9 mouse cellular contexts compared by ENCODE assay signal in genomic region chr3:95014428-95015151, GRCm38 (mm10). TPM values are rescaled to one million over a fixed set of nuclear protein-coding genes. Genes with fewer than 3 reads are reported as not detected.
A peak's percentile ranks its signal among the peaks of the same experiment; 100 is the strongest.
DNase-seq lines count a peak whose midpoint lies in the region; ATAC-seq and TF ChIP-seq lines count a peak whose summit lies in the region.
"Had no signal": no experiment of that assay in that cellular context is flagged by ENCODE, and none has a peak within 500 bp of the region (broad histone marks: within the 10 kb centered on the region; RNA-seq: fewer than 3 reads in every experiment).

No protein-coding gene starts in this region.

- H3K27me3 ChIP-seq in erythroblast, embryonic 14.5 days (ENCODE audit: control insufficient read depth), result no peaks in the 10 kb centered on the region
- H3K27me3 ChIP-seq in stomach, embryonic 14.5 days (ENCODE audit: control insufficient read depth, insufficient read depth, low read length), result no peaks in the 10 kb centered on the region
- H3K27me3 ChIP-seq: Patski had no signal

- no peaks in the 10 kb centered on the region; the same call in 1 of the 2 replicates for H3K4me1 ChIP-seq in bone marrow, adult 2 months (ENCODE audit: control insufficient read depth, insufficient read depth, low read length)
- peaks cover 54% of the 10 kb centered on the region for H3K4me1 ChIP-seq in erythroblast, embryonic 14.5 days (ENCODE audit: control insufficient read depth)
- peaks cover 17% of the 10 kb centered on the region for H3K4me1 ChIP-seq in stomach, embryonic 14.5 days (ENCODE audit: control insufficient read depth, insufficient read depth, low read length)

- TF ChIP-seq CTCF in bone marrow, adult 2 months (IDR thresholded peaks at IDR 0.05; ENCODE audit: control insufficient read depth, insufficient read depth, low read length), result no peak

- H3K9ac ChIP-seq in stomach, embryonic 14.5 days (replicated peaks; ENCODE audit: low read depth, low read length), result peak overlapping the region; percentile 59

- intact Hi-C loops in heart, postnatal 36 days (cut with DNase I), result no loop called here
- intact Hi-C loops in left cerebral cortex, postnatal 4 days (cut with DNase I), result no loop called here

- peaks cover 47% of the 10 kb centered on the region for H3K36me3 ChIP-seq in erythroblast, embryonic 14.5 days (ENCODE audit: control insufficient read depth)
- H3K36me3 ChIP-seq in stomach, embryonic 14.5 days (ENCODE audit: control insufficient read depth, insufficient read depth, low read length), result peaks cover 26% of the 10 kb centered on the region

- H3K27ac ChIP-seq in bone marrow, adult 2 months (ENCODE audit: control insufficient read depth, insufficient read depth, low read depth, low read length, poor library complexity), result peak overlapping the region; percentile 96
- H3K27ac ChIP-seq in stomach, embryonic 14.5 days (ENCODE audit: low read length), result peak overlapping the region; percentile 82

- H3K4me2 ChIP-seq in stomach, embryonic 14.5 days (replicated peaks; ENCODE audit: low read depth, low read length), result peak overlapping the region; percentile 94

- peak overlapping the region; percentile 88 for H3K4me3 ChIP-seq in bone marrow, adult 2 months (replicated peaks; ENCODE audit: control insufficient read depth, low read depth, low read length)
- peak overlapping the region; percentile 78 for H3K4me3 ChIP-seq in erythroblast, embryonic 14.5 days (replicated peaks)
- peak overlapping the region; percentile 82 for H3K4me3 ChIP-seq in stomach, embryonic 14.5 days (ENCODE audit: low read depth, low read length)

- peak; percentile 38 to 40 for DNase-seq in frontal cortex, postnatal 14 days (ENCODE audit: low spot score in 2 of 2)
- DNase-seq in frontal cortex, adult 2 months (ENCODE audit: extremely low spot score in 1 of 2, low spot score in 1 of 2), result no peak
- DNase-seq in heart, postnatal 36 days, result peak; percentile 41 to 49
- DNase-seq in left cerebral cortex, postnatal 4 days, result peak; percentile 52

- TF ChIP-seq POLR2A in bone marrow, adult 2 months (IDR thresholded peaks at IDR 0.05; ENCODE audit: borderline replicate concordance, control insufficient read depth, low read depth, low read length), result no peak; the same call in 1 of the 2 replicates

- 1% methylated on average over 44 of the region's 44 CpGs for WGBS in bone marrow, adult 2 months
- WGBS in stomach, embryonic 14.5 days, result under 1% methylated on average over 43 of the region's 44 CpGs

- H3K9me3 ChIP-seq in erythroblast, embryonic 14.5 days (ENCODE audit: control insufficient read depth, low read length), result no peaks in the 10 kb centered on the region
- no peaks in the 10 kb centered on the region for H3K9me3 ChIP-seq in stomach, embryonic 14.5 days (ENCODE audit: control insufficient read depth, low read depth, low read length)

- ATAC-seq in megakaryocyte-erythroid progenitor cell, adult 5-6 weeks (replicated peaks; ENCODE audit: low FRiP score, low TSS enrichment, poor library complexity, severe bottlenecking), result peak; percentile 31
- ATAC-seq in stomach, embryonic 14.5 days (ENCODE audit: insufficient number of reproducible peaks, insufficient read depth, low FRiP score, low read depth), result no peak

RNA-seq across cellular contexts. Expression of gene Zfp687, which starts 0.7 kb away (rescaled TPM):
- 18.4 and 20.9 TPM in 2 replicates for polyA plus RNA-seq in frontal cortex, adult 2 months (2012; rRNA removed)
- 10.6 and 21.1 TPM in 2 replicates for polyA plus RNA-seq in bone marrow, adult 2 months (2011; ENCODE audit: insufficient read depth, insufficient read length, low replicate concordance, missing spikeins)
- polyA plus RNA-seq in erythroblast, embryonic 14.5 days (2012), result 0.61 and 0.79 TPM in 2 replicates
- 10 to 100 TPM; 11.4 to 15.8 TPM for total RNA-seq in heart, postnatal 36 days (2021)
- 10 to 100 TPM; 23.6 to 25.4 TPM for total RNA-seq in left cerebral cortex, postnatal 4 days (2021)
- total RNA-seq in megakaryocyte-erythroid progenitor cell, adult 5-6 weeks (2014; fragmentation: Nextera tagmentation), result 16.8 and 25.9 TPM in 2 replicates
- total RNA-seq in megakaryocyte-erythroid progenitor cell, adult 5-6 weeks (2017), result 13.0 and 42.4 TPM in 2 replicates
- 30.3 and 34.9 TPM in 2 replicates for polyA plus RNA-seq in stomach, embryonic 14.5 days (2014; fragmentation: Nextera tagmentation; extraction: Ambion mirVana)

RNA-seq across cellular contexts. Expression of gene Psmd4, which starts 27.8 kb away (rescaled TPM):
- polyA plus RNA-seq in frontal cortex, adult 2 months (2012; rRNA removed), result 219 and 229 TPM in 2 replicates
- polyA plus RNA-seq in bone marrow, adult 2 months (2011; ENCODE audit: insufficient read depth, insufficient read length, low replicate concordance, missing spikeins), result 288 and 328 TPM in 2 replicates
- 17.0 and 20.7 TPM in 2 replicates for polyA plus RNA-seq in erythroblast, embryonic 14.5 days (2012)
- 100 to 1,000 TPM; 136 to 151 TPM for total RNA-seq in heart, postnatal 36 days (2021)
- total RNA-seq in left cerebral cortex, postnatal 4 days (2021), result 100 to 1,000 TPM; 144 to 158 TPM
- 190 and 212 TPM in 2 replicates for total RNA-seq in megakaryocyte-erythroid progenitor cell, adult 5-6 weeks (2014; fragmentation: Nextera tagmentation)
- 336 and 456 TPM in 2 replicates for total RNA-seq in megakaryocyte-erythroid progenitor cell, adult 5-6 weeks (2017)
- 229 and 231 TPM in 2 replicates for polyA plus RNA-seq in stomach, embryonic 14.5 days (2014; fragmentation: Nextera tagmentation; extraction: Ambion mirVana)

RNA-seq across cellular contexts. Expression of gene Pi4kb, which starts 40.1 kb away (rescaled TPM):
- 58.9 and 64.4 TPM in 2 replicates for polyA plus RNA-seq in frontal cortex, adult 2 months (2012; rRNA removed)
- polyA plus RNA-seq in bone marrow, adult 2 months (2011; ENCODE audit: insufficient read depth, insufficient read length, low replicate concordance, missing spikeins), result 43.1 and 63.2 TPM in 2 replicates
- polyA plus RNA-seq in erythroblast, embryonic 14.5 days (2012), result 0.48 and 0.91 TPM in 2 replicates
- total RNA-seq in heart, postnatal 36 days (2021), result 10 to 100 TPM; 24.6 to 30.3 TPM
- total RNA-seq in left cerebral cortex, postnatal 4 days (2021), result 10 to 100 TPM; 50.0 to 56.4 TPM
- total RNA-seq in megakaryocyte-erythroid progenitor cell, adult 5-6 weeks (2014; fragmentation: Nextera tagmentation), result 24.9 and 35.5 TPM in 2 replicates
- total RNA-seq in megakaryocyte-erythroid progenitor cell, adult 5-6 weeks (2017), result 22.7 and 27.9 TPM in 2 replicates
- 24.7 and 32.8 TPM in 2 replicates for polyA plus RNA-seq in stomach, embryonic 14.5 days (2014; fragmentation: Nextera tagmentation; extraction: Ambion mirVana)

Comparison
In these comparisons a context has a peak if more than half of its experiments do, and no peak if none do; other contexts are left out.
1. DNase-seq: peak in frontal cortex, postnatal 14 days (2 of 2), heart, postnatal 36 days (2 of 2) and left cerebral cortex, postnatal 4 days (single experiment); none in frontal cortex, adult 2 months (0 of 2).
2. RNA of gene Psmd4, which starts 27.8 kb away (polyA plus RNA-seq): 288 to 328 TPM in bone marrow, adult 2 months, 219 to 229 TPM in frontal cortex, adult 2 months and 229 to 231 TPM in stomach, embryonic 14.5 days; 17.0 to 20.7 TPM in erythroblast, embryonic 14.5 days; every median in the first group is over 10 times any median in the second.
3. RNA of gene Pi4kb, which starts 40.1 kb away (polyA plus RNA-seq): 58.9 to 64.4 TPM in frontal cortex, adult 2 months, 43.1 to 63.2 TPM in bone marrow, adult 2 months and 24.7 to 32.8 TPM in stomach, embryonic 14.5 days; 0.48 to 0.91 TPM in erythroblast, embryonic 14.5 days; every median in the first group is over 10 times any median in the second.
4. Peak in every context shown above with its lines, with median percentiles within 50 percentile points of each other: H3K4me3 ChIP-seq.